Mouse (Mus musculus) embryonic facial prominence, embryonic 14.5 days (tissue): ENCODE measurements around the gene Dapp1. TPM values are rescaled to one million over a fixed set of nuclear protein-coding genes. Genes with fewer than 3 reads are reported as not detected.

Source experiments
- ATAC-seq: fragments of 200-750 bp; cut with Nextera tagmentation; 2 replicates; pipeline ENCODE4 v1.8.0; 2017; ENCODE audit warnings: low read depth, moderate number of reproducible peaks, moderate TSS enrichment
- DNase-seq: peaks from one replicate; pipeline ENCODE4 v3.0.0-alpha.2; 2015; ENCODE audit warnings: low spot score
- H3K27ac ChIP-seq: fragments of 300-500 bp; sonication (generic); replicated peaks from 2 replicates; pipeline ENCODE4 v1.5.1; 2014; ENCODE audit warnings: low read depth, mild to moderate bottlenecking, low read length, moderate library complexity
- H3K27me3 ChIP-seq: fragments of 300-500 bp; sonication (generic); replicated peaks from 2 replicates; pipeline ENCODE4 v1.6.1; 2014; ENCODE audit warnings: low read length; ENCODE audit not compliant: control insufficient read depth, insufficient read depth
- H3K36me3 ChIP-seq: fragments of 300-500 bp; sonication (generic); 2 replicates; pipeline ENCODE4 v1.6.1; 2014; ENCODE audit warnings: low read length, mixed read lengths; ENCODE audit not compliant: control insufficient read depth, insufficient read depth
- H3K4me1 ChIP-seq: fragments of 300-500 bp; sonication (generic); 2 replicates; pipeline ENCODE4 v1.6.1; 2014; ENCODE audit warnings: antibody characterized with exemption, low read length; ENCODE audit not compliant: control insufficient read depth, insufficient read depth
- H3K4me2 ChIP-seq: fragments of 300-500 bp; sonication (generic); 2 replicates; pipeline ENCODE4 v1.6.1; 2014; ENCODE audit warnings: low read depth, mild to moderate bottlenecking, low read length, moderate library complexity, mixed read lengths
- H3K4me3 ChIP-seq: fragments of 300-500 bp; sonication (generic); 2 replicates; pipeline ENCODE4 v1.5.1; 2014; ENCODE audit warnings: low read depth, mild to moderate bottlenecking, low read length
- H3K9ac ChIP-seq: fragments of 300-500 bp; sonication (generic); 2 replicates; pipeline ENCODE4 v1.6.1; 2014; ENCODE audit warnings: low read depth, mild to moderate bottlenecking, low read length, moderate library complexity, mixed read lengths
- H3K9me3 ChIP-seq: fragments of 300-500 bp; sonication (generic); 2 replicates; pipeline ENCODE4 v1.6.1; 2016; ENCODE audit warnings: low read length; ENCODE audit not compliant: control insufficient read depth
- WGBS: fragments of 180-500 bp; shearing (Covaris S2); extraction: QIAGEN DNeasy Blood & Tissue Kit; methylation state at CpG from one replicate; pipeline ENCODE4 v1.1.7; 2014; 5-methylcytosine and 5-hydroxymethylcytosine counted together
- polyA plus RNA-seq: library from polyadenylated mRNA; unstranded; fragments of >200 nt; fragmentation: Nextera tagmentation; extraction: Ambion mirVana; gene quantifications from 2 replicates; pipeline ENCODE4 v1.2.1, GENCODE M21; 2014

Gene Dapp1
- polyA plus RNA-seq, 1 experiment from 2014 or later: 9.4 TPM

DNA sequence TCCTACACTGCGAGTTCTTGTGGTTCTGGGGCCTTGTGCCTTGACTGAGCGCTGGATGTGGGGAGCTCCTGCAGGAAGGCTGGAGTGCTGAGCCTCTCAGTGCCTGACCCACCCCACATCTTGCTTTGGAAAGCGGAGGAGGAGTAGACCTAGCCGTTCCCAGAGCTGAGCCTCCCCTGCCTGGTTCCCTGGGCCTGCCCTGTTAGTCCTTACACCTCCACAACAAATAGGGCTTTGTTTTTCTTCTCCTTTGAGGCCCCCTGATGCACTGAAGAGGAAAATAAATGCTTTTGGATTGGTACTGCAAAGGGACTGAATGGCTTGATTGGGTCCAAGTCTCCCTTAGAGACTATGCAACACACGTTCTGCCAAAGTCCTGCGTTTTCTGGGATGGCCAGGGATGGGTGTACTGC is 3.7 kb downstream of the Dapp1 start:
- no peaks in the 10 kb centered on the region for H3K27me3 ChIP-seq
- 36% methylated on average over 6 of the region's 6 CpGs for WGBS
- peaks cover 5% of the 10 kb centered on the region; the same call in 1 of the 2 replicates for H3K4me1 ChIP-seq
- ATAC-seq (no peak), DNase-seq (peak; percentile 13)
- no peak overlapping the region for H3K9ac ChIP-seq
- H3K36me3 ChIP-seq: no peaks in the 10 kb centered on the region
- no peaks in the 10 kb centered on the region for H3K9me3 ChIP-seq
- no peak overlapping the region for H3K4me2 ChIP-seq
- no peak overlapping the region for H3K27ac ChIP-seq
- H3K4me3 ChIP-seq: no peak overlapping the region

DNA sequence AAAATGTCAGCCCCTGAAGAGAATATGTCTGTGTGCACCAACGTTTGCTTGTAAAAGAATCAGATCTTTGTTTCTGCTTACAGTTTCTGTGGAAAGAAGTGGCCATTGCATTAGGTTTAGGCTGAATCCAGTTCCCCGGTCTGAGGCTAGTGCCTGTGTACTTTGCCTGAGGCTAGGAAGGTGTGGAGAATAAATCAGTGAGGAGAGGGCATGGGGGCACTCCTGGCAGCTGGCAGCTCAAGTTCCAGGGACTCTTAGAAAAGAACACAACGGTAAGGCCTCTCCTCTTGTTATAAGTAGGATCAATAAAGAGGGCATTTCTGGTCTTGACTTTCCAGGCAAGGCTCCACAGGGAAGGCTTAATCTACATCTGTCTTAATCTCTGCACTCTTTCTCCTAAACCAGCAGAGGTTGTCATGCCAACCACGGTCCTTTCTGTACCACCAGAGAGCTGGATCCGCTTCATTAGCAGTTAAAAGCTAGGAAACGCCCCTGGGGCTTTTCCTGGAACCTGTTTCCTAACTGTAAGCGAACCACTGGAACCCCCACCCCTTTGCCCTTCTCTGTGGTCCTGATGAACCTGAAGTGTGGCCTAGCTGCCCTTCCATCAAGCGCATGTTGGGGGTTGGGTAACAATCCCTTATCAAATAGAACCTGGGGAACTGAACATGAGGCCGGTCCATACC is 4.3 kb downstream of the Dapp1 start:
- Histone ChIP-seq H3K4me1 (peaks cover 5% of the 10 kb centered on the region; the same call in 1 of the 2 replicates), H3K9me3 (no peaks in the 10 kb centered on the region), H3K9ac (no peak overlapping the region), H3K4me3 (no peak overlapping the region), H3K27me3 (no peaks in the 10 kb centered on the region), H3K36me3 (no peaks in the 10 kb centered on the region), H3K4me2 (no peak overlapping the region), H3K27ac (no peak overlapping the region)
- ATAC-seq (peak; percentile 45), DNase-seq (peak; percentile 71)
- 34% methylated on average over 9 of the region's 9 CpGs for WGBS

DNA sequence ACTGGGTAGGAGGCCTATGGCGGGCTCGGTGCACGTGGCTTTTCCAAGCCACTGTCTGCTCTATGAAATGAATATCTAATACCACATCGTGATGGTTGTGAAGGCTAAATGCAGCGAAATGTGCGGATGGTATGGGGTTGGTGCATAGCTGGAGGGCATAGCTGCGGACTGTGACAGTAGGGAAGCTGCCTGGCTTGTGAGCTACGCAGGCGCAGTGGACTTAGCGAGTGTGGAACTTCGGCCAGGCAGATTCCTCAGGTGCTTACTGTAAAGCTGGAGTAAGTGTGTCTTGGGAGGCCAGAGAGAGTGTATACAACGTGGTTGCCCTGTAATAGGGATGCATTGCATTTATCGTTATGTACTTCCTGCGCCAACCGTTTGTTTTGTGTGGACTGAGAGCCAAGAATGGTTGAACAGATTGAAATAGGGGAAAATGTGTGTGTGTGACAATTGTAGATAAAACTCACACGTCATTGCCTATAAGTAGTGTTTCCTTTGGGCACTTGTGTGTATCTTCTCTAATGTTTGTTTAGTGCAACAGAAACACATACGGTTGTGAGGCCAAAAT is 5.4 kb downstream of the Dapp1 start:
- no peak overlapping the region for H3K27ac ChIP-seq
- H3K4me2 ChIP-seq: no peak overlapping the region
- H3K27me3 ChIP-seq: no peaks in the 10 kb centered on the region
- H3K9me3 ChIP-seq: no peaks in the 10 kb centered on the region
- WGBS: 81% methylated on average over 17 of the region's 17 CpGs
- H3K4me1 ChIP-seq: peaks cover 5% of the 10 kb centered on the region; the same call in 1 of the 2 replicates
- no peak for DNase-seq
- H3K36me3 ChIP-seq: no peaks in the 10 kb centered on the region
- H3K4me3 ChIP-seq: no peak overlapping the region
- no peak overlapping the region for H3K9ac ChIP-seq
- ATAC-seq: no peak

DNA sequence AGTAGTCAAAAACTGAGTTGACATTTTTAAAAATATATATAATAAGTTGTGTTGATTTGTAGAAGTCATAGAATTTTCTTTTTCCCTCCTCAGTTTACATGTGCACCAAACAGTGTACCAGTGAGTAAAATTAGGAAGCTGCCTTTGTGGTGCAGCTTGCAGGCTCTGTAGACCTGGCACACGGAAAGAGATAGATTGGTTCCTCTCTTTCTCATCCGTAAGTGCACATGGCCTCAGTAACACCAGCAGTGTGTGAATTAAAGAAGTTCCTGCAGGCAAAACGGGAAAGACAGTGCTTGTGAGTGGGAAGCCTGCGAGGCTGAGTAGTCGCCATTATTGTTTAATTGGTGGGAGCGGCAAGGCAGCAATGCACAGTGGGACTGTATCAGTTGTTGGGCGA is 5.9 kb downstream of the Dapp1 start:
- Histone ChIP-seq H3K4me1 (peaks cover 3% of the 10 kb centered on the region; the same call in 1 of the 2 replicates), H3K9me3 (no peaks in the 10 kb centered on the region), H3K9ac (no peak overlapping the region), H3K36me3 (no peaks in the 10 kb centered on the region), H3K27ac (no peak overlapping the region), H3K4me2 (no peak overlapping the region), H3K4me3 (no peak overlapping the region), H3K27me3 (no peaks in the 10 kb centered on the region)
- DNase-seq (no peak), ATAC-seq (no peak)
- 82% methylated on average over 7 of the region's 7 CpGs for WGBS

DNA sequence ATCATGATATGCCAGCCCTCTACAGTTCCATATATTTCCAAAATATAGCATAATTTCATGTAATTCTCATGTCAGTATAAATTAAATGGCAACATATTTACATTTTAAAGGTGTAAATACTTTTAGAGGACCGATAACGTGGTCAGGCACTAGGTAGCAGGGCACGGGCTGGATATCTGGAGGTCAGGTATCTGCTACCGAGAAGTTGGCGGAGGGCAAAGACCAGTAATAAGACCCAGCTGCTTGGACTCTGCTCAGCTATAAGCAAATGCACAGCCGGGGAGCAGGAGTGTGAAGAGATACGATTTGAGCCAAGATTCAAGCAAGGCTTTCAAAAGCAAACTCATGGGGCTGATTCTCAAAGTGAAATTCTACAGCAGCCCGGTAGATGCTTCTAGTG is 7.0 kb downstream of the Dapp1 start:
- 52% methylated on average over 8 of the region's 8 CpGs for WGBS
- no peak overlapping the region for H3K27ac ChIP-seq

DNA sequence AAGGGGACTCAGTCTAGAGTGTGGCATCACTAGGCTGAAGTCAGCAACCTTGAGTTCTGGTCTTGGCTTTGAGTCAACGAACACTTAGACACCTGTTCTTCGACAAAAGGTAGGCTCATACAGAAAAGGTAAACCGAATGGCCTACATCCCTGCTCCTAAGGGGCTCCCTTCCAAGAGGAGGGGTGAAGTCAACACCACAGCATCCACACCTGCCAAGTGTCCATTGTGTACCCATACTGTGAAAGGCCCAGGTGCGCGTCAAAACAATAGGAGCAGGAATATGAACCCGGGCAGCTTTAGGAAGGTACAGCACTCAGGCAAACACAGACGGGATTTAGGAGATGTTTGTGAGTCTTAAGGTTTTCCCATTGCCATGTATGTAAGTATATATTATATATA is 8.4 kb downstream of the Dapp1 start:
- no peak overlapping the region for H3K4me3 ChIP-seq
- no peaks in the 10 kb centered on the region; the same call in 1 of the 2 replicates for H3K4me1 ChIP-seq
- H3K36me3 ChIP-seq: no peaks in the 10 kb centered on the region
- no peak overlapping the region for H3K4me2 ChIP-seq
- no peak overlapping the region for H3K9ac ChIP-seq
- peak; percentile 77; the same call in 1 of the 2 replicates for ATAC-seq
- 88% methylated on average over 7 of the region's 7 CpGs for WGBS
- H3K27ac ChIP-seq: no peak overlapping the region
- DNase-seq: peak; percentile 64
- H3K9me3 ChIP-seq: no peaks in the 10 kb centered on the region
- H3K27me3 ChIP-seq: no peaks in the 10 kb centered on the region

More for the DNA sequence above, 7.0 kb downstream of the Dapp1 start:
- no peak overlapping the region for H3K4me3 ChIP-seq
- H3K27me3 ChIP-seq: no peaks in the 10 kb centered on the region
- H3K4me2 ChIP-seq: no peak overlapping the region
- H3K9ac ChIP-seq: no peak overlapping the region
- no peaks in the 10 kb centered on the region for H3K9me3 ChIP-seq
- DNase-seq (peak; percentile 46), ATAC-seq (no peak)
- no peaks in the 10 kb centered on the region for H3K36me3 ChIP-seq
- no peaks in the 10 kb centered on the region; the same call in 1 of the 2 replicates for H3K4me1 ChIP-seq

DNA sequence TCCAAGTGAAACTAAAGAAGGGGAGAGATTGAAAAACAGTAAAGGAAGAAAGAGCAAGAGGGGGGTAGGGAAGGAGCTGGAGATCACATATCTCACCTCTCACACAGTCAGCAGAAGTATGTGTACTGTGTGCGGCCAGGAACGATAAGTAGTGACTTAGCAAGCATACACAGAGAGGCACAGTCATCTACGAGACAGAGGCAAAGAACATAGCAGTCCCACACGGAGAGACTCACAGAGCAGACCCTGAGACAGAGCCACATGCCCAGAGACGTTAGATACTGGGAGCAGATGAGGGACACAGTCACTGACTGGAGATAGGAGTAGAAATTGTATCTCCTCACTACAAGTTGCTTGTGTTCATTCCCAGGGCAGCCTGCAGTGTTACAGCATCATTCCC is 9.1 kb downstream of the Dapp1 start:
- Histone ChIP-seq H3K27me3 (no peaks in the 10 kb centered on the region), H3K9me3 (no peaks in the 10 kb centered on the region), H3K36me3 (no peaks in the 10 kb centered on the region), H3K27ac (no peak overlapping the region), H3K4me2 (no peak overlapping the region), H3K4me3 (no peak overlapping the region), H3K4me1 (no peaks in the 10 kb centered on the region; the same call in 1 of the 2 replicates), H3K9ac (no peak overlapping the region)
- 61% methylated on average over 5 of the region's 5 CpGs for WGBS
- no peak for DNase-seq
- no peak for ATAC-seq

DNA sequence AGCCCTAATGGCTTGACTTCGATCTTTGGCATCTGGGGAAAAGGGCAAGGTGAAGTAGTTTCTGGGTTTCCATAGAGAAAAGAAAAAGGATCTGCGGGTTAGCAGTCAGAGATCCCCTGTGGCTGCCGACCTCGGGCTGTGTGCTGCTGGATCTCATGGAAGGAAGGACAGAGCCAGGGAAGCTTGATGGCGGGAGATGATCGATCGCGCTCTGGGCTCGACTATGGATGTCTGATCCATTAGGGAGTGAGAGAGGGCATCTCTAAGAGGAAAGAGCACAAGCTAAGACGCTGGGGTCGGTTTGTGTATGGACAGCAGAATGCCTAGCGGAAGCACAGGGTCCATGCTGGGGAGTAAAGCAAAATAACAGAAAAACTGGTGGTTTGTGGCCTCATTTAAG is 11.4 kb downstream of the Dapp1 start:
- Histone ChIP-seq H3K4me3 (peak overlapping the region; percentile 18), H3K27ac (no peak overlapping the region), H3K4me1 (no peaks in the 10 kb centered on the region), H3K9ac (0 out of 2 replicates have a peak overlapping the region, but pooled peaks have one; percentile 42), H3K4me2 (peak overlapping the region; percentile 38), H3K36me3 (no peaks in the 10 kb centered on the region), H3K27me3 (no peaks in the 10 kb centered on the region), H3K9me3 (no peaks in the 10 kb centered on the region)
- 54% methylated on average over 12 of the region's 12 CpGs for WGBS
- no peak for ATAC-seq
- peak; percentile 32 for DNase-seq
